Mouse (Mus musculus) B cell, adult 2 months (primary cell): ENCODE measurements around the gene Bfsp2.
"Not testable (repeated sequence)": the region's sequence is repeated elsewhere in the genome, so short reads cannot be mapped to it uniquely, and the experiment has no call there.

Experiments used
- DNase-seq, 2 experiments: peaks; one replicate each; pipeline ENCODE4 v3.0.0; 2022

Bfsp2 gene

GRCm38 (mm10) chr9:103426425-103426824 is 53.8 kb downstream of the Bfsp2 start:
- peak; percentile 66 to 73 for DNase-seq

GRCm38 (mm10) chr9:103424869-103425268 is 55.4 kb downstream of the Bfsp2 start:
- peak; percentile 76 to 81 for DNase-seq

GRCm38 (mm10) chr9:103423951-103424350 is 56.3 kb downstream of the Bfsp2 start:
- peak; percentile 24 to 39 for DNase-seq

- no peak for DNase-seq
These were observed 56.8 kb downstream of the Bfsp2 start for GRCm38 (mm10) chr9:103423384-103423783.

- DNase-seq: peak; percentile 40 to 48
These were observed 57.4 kb downstream of the Bfsp2 start for GRCm38 (mm10) chr9:103422847-103423246.

GRCm38 (mm10) chr9:103420844-103421243 is 59.4 kb downstream of the Bfsp2 start:
- no peak for DNase-seq

- DNase-seq: no peak
These were observed 61.4 kb downstream of the Bfsp2 start for GRCm38 (mm10) chr9:103418786-103419185.

- not testable (repeated sequence) for DNase-seq
These were observed 62.0 kb downstream of the Bfsp2 start for GRCm38 (mm10) chr9:103418267-103418666.

- no peak for DNase-seq
These were observed 66.8 kb downstream of the Bfsp2 start for GRCm38 (mm10) chr9:103413457-103413856.

GRCm38 (mm10) chr9:103409119-103409518 is 71.1 kb downstream of the Bfsp2 start:
- DNase-seq: no peak

- DNase-seq: no peak
These were observed 72.0 kb downstream of the Bfsp2 start for GRCm38 (mm10) chr9:103408136-103408777.

GRCm38 (mm10) chr9:103403331-103403973 is 76.8 kb downstream of the Bfsp2 start:
- no peak for DNase-seq

- DNase-seq: no peak
These were observed 81.6 kb downstream of the Bfsp2 start for GRCm38 (mm10) chr9:103398509-103399157.

- no peak for DNase-seq
These were observed 87.0 kb downstream of the Bfsp2 start for GRCm38 (mm10) chr9:103393256-103393655.

- DNase-seq: no peak
These were observed 88.3 kb downstream of the Bfsp2 start for GRCm38 (mm10) chr9:103391796-103392372.

GRCm38 (mm10) chr9:103389261-103389660 is 91.0 kb downstream of the Bfsp2 start:
- no peak for DNase-seq

- DNase-seq: no peak
These were observed 93.1 kb downstream of the Bfsp2 start for GRCm38 (mm10) chr9:103387011-103387653.

GRCm38 (mm10) chr9:103386573-103386972 is 93.6 kb downstream of the Bfsp2 start:
- no peak for DNase-seq

- no peak for DNase-seq
These were observed 94.6 kb downstream of the Bfsp2 start for GRCm38 (mm10) chr9:103385600-103385999.

GRCm38 (mm10) chr9:103384141-103384796 is 96.0 kb downstream of the Bfsp2 start:
- DNase-seq: no peak

GRCm38 (mm10) chr9:103383576-103383975 is 96.6 kb downstream of the Bfsp2 start:
- DNase-seq: no peak

- DNase-seq: no peak
These were observed 97.2 kb downstream of the Bfsp2 start for GRCm38 (mm10) chr9:103382989-103383388.

- no peak for DNase-seq
These were observed 99.7 kb downstream of the Bfsp2 start for GRCm38 (mm10) chr9:103380566-103380965.
